Mouse (Mus musculus): ENCODE data around the gene Igsf9.
A peak's percentile ranks its signal among the peaks of the same experiment; 100 is the strongest.

- peak; percentile 37 for TF ChIP-seq CTCF (IDR thresholded peaks at IDR 0.05; ENCODE audit: low read depth)
- TF ChIP-seq EP300 (optimal IDR thresholded peaks at IDR 0.05): no peak
Measured at GRCm38 (mm10) chr1:172501371-172502144, 20.0 kb downstream of the Igsf9 start.
